Mouse (Mus musculus) MEL (cell line): ENCODE measurements at regions not wholly inside any gene's neighbourhood (a gene's known extent, or its start where the extent isn't known, plus 50 kb on each side); places are given as distances from the start of the nearest gene placed in this dataset.

Source experiments
- CTCF ChIP-seq, 3 experiments: IDR thresholded peaks in 2 of 3; conservative IDR thresholded peaks in 1 of 3; 2 replicates each; pipeline ENCODE4 v1.5.1; 2011 to 2012; ENCODE audit warnings: low read length in 3 of 3, low read depth in 2 of 3, mild to moderate bottlenecking in 2 of 3, improper control_type of control experiment in 1 of 3, inconsistent platforms in 1 of 3, mixed read lengths in 1 of 3, moderate library complexity in 1 of 3; ENCODE audit not compliant: control insufficient read depth in 1 of 3, insufficient read depth in 1 of 3, poor library complexity in 1 of 3, severe bottlenecking in 1 of 3
- GABPA ChIP-seq: IDR thresholded peaks from 2 replicates; pipeline ENCODE4 v1.6.1; 2012; ENCODE audit warnings: low read depth, mild to moderate bottlenecking, inconsistent platforms, low read length, improper control_type of control experiment, moderate library complexity
- MAFK ChIP-seq: IDR thresholded peaks from 2 replicates; pipeline ENCODE4 v1.6.1; 2011; ENCODE audit warnings: low read depth, mild to moderate bottlenecking, low read length, improper control_type of control experiment, borderline replicate concordance
- NRF1 ChIP-seq: IDR thresholded peaks from 2 replicates; pipeline ENCODE4 v1.6.1; 2014; ENCODE audit warnings: low read depth, mild to moderate bottlenecking, inconsistent platforms, low read length, improper control_type of control experiment, moderate library complexity; ENCODE audit not compliant: poor library complexity, insufficient read depth, severe bottlenecking
- POLR2A ChIP-seq, 2 experiments: IDR thresholded peaks; 2 replicates each; pipeline ENCODE4 v1.6.1; 2011 to 2012; ENCODE audit warnings: low read length in 2 of 2, mild to moderate bottlenecking in 2 of 2, control low read depth in 1 of 2, improper control_type of control experiment in 1 of 2, low read depth in 1 of 2, moderate library complexity in 1 of 2; ENCODE audit not compliant: control insufficient read depth in 1 of 2, insufficient read depth in 1 of 2, poor library complexity in 1 of 2
- POLR2AphosphoS2 ChIP-seq: IDR thresholded peaks from 2 replicates; pipeline ENCODE4 v1.6.1; 2011; ENCODE audit warnings: low read length, improper control_type of control experiment
- RAD21 ChIP-seq: IDR thresholded peaks from 2 replicates; pipeline ENCODE4 v1.6.1; 2011; ENCODE audit warnings: mild to moderate bottlenecking, low read depth, low read length, improper control_type of control experiment
- TAL1 ChIP-seq: IDR thresholded peaks from 2 replicates; pipeline ENCODE4 v1.6.1; 2012; ENCODE audit warnings: mild to moderate bottlenecking, inconsistent platforms, low read length, moderate library complexity, mixed read lengths
- TCF12 ChIP-seq: IDR thresholded peaks from 2 replicates; pipeline ENCODE4 v1.6.1; 2014; ENCODE audit warnings: low read depth, mild to moderate bottlenecking, inconsistent platforms, low read length, improper control_type of control experiment, moderate library complexity

DNA sequence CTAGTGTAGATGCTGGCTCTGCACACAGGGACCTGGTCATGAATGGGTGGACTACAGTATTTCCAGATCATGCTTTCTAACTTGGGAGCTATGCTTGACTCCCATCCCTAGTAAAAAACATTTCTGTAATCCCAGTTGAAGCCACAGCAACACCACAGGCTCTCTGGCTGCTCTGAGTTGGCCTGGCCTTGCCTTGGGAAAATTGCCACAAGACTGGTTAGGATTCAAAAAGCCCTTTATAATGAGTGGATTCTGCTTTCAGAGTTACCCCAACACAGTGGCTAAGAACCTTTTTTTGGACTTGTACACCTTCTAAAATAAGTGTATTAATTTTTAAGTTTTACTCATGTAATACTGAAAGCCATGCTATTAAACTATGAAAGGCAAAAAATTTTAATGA is 188.1 kb upstream of the Mocs1 start:
- TF ChIP-seq POLR2AphosphoS2 (no peak), RAD21 (no peak), TCF12 (no peak), CTCF (IDR thresholded peaks at IDR 0.05 in 2 of 3, conservative IDR thresholded peaks at IDR 0.05 in 1 of 3; ENCODE audit: control insufficient read depth in 1 of 3, insufficient read depth in 1 of 3, low read depth in 2 of 3, low read length in 3 of 3, poor library complexity in 1 of 3, severe bottlenecking in 1 of 3) (no peak), GABPA (no peak), POLR2A (IDR thresholded peaks at IDR 0.05; ENCODE audit: control insufficient read depth in 1 of 2, insufficient read depth in 1 of 2, low read depth in 1 of 2, low read length in 2 of 2, poor library complexity in 1 of 2) (no peak), MAFK (no peak), TAL1 (no peak), NRF1 (no peak)
